Mouse (Mus musculus): ENCODE measurements around the gene Ldlrad1. TPM values are rescaled to one million over a fixed set of nuclear protein-coding genes. Genes with fewer than 3 reads are reported as not detected.

Ldlrad1 gene
- total and polyA plus RNA-seq, 3 experiments = 0.75 TPM; not detected in 2

GRCm38 (mm10) chr4:107203001-107203400 is 6.0 kb upstream of the Ldlrad1 start:
- H3K36me3 ChIP-seq (replicated peaks) = peaks cover 99% of the 10 kb centered on the region

GRCm38 (mm10) chr4:107207016-107207415 is 2.0 kb upstream of the Ldlrad1 start:
- no peak overlapping the region for H3K4me3 ChIP-seq (ENCODE audit: low read depth, low read length)
- ATAC-seq (ENCODE audit: extremely low read depth, insufficient number of reproducible peaks, low FRiP score, poor library complexity, severe bottlenecking) (no peak), DNase-seq (ENCODE audit: low spot score) (no peak)

More at GRCm38 (mm10) chr4:107203001-107203400, 6.0 kb upstream of the Ldlrad1 start:
- H3K27me3 ChIP-seq (ENCODE audit: insufficient read depth, low read length) = no peaks in the 10 kb centered on the region
- DNase-seq (ENCODE audit: low spot score) (no peak), ATAC-seq (ENCODE audit: extremely low read depth, insufficient number of reproducible peaks, low FRiP score, poor library complexity, severe bottlenecking) (no peak)
- no peak overlapping the region for H3K4me3 ChIP-seq (ENCODE audit: low read depth, low read length)
- H3K4me1 ChIP-seq (ENCODE audit: insufficient read depth, low read depth, low read length) = peaks cover 14% of the 10 kb centered on the region
- TF ChIP-seq GATA2 (IDR thresholded peaks at IDR 0.05; ENCODE audit: borderline replicate concordance, low read depth, low read length) = no peak
- H3K9me3 ChIP-seq (replicated peaks) = no peaks in the 10 kb centered on the region

DNA sequence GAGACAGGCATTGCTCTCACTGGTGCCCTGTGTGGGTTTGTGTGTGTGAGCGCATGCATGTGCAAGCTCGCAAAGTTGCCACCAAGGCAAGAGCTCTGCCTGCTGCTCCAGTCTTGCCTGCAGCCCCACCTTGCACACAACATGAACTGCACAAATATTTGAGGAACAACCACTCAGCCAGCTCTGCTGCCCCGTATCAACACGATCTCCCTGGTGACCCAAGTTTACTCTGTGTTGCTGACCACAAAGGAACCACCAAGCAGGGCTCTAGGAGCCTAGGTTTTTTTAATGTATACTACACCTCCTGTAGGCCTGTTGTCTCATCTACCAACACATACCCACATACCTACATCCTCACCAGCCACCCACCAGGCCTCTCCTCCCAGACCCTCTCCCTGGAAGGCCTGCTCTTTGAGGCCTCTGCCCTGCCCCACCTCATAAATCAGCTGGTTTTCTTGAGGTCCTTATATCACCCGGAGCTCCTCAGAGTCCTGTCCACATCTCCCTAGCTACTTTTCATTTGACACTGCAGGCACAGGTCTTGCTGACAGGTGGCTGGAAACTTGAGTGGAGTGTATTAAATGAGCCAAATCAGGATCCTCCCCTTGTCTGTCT is 1.6 kb downstream of the Ldlrad1 start:
- TF ChIP-seq TAL1 (conservative IDR thresholded peaks at IDR 0.05; ENCODE audit: low read depth, low read length) = no peak
- no peak for TF ChIP-seq GATA2 (IDR thresholded peaks at IDR 0.05; ENCODE audit: borderline replicate concordance, low read depth, low read length)
- Histone ChIP-seq H3K36me3 (replicated peaks) (peaks cover 45% of the 10 kb centered on the region), H3K27me3 (ENCODE audit: insufficient read depth, low read length) (peaks cover 5% of the 10 kb centered on the region; the same call in 1 of the 2 replicates), H3K4me3 (ENCODE audit: low read depth, low read length) (peak overlapping the region; percentile 39; the same call in 1 of the 2 replicates), H3K4me1 (ENCODE audit: insufficient read depth, low read depth, low read length) (peaks cover 49% of the 10 kb centered on the region), H3K9me3 (replicated peaks) (no peaks in the 10 kb centered on the region)
- DNase-seq (ENCODE audit: low spot score) (peak; percentile 37), ATAC-seq (ENCODE audit: extremely low read depth, insufficient number of reproducible peaks, low FRiP score, poor library complexity, severe bottlenecking) (peak; percentile 60)

More at GRCm38 (mm10) chr4:107207016-107207415, 2.0 kb upstream of the Ldlrad1 start:
- no peaks in the 10 kb centered on the region for H3K9me3 ChIP-seq (replicated peaks)
- H3K27me3 ChIP-seq (ENCODE audit: insufficient read depth, low read length) = no peaks in the 10 kb centered on the region
- TF ChIP-seq CTCF (IDR thresholded peaks at IDR 0.05; ENCODE audit: low read depth, low read length) (no peak), POLR2AphosphoS5 (IDR thresholded peaks at IDR 0.05; ENCODE audit: insufficient replicate concordance, low read depth, low read length) (no peak), TAL1 (conservative IDR thresholded peaks at IDR 0.05; ENCODE audit: low read depth, low read length) (no peak), GATA2 (IDR thresholded peaks at IDR 0.05; ENCODE audit: borderline replicate concordance, low read depth, low read length) (no peak), GATA1 (IDR thresholded peaks at IDR 0.05; ENCODE audit: borderline replicate concordance, low read length) (no peak)
- peaks cover 79% of the 10 kb centered on the region for H3K36me3 ChIP-seq (replicated peaks)
- peaks cover 41% of the 10 kb centered on the region for H3K4me1 ChIP-seq (ENCODE audit: insufficient read depth, low read depth, low read length)

DNA sequence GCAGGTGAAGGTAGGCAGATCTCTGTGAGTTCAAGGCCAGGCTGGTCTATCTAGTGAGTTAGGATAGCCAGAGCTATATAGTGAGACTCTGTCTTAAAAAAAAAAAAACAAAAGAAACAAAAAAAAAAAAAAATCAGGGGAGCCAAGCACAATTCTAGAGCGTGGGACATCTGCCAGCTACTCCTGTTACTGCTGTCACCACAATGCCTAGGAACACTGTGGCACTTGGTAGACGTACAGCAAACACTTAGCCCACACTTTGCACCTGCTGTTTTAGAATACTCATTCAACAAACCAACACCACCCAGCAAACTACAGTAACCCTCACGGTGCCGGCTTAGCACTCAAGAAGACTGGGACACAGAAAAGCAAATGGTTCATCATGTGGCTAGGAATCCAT is 2.5 kb downstream of the Ldlrad1 start:
- peaks cover 40% of the 10 kb centered on the region for H3K36me3 ChIP-seq (replicated peaks)
- ATAC-seq (ENCODE audit: extremely low read depth, insufficient number of reproducible peaks, low FRiP score, poor library complexity, severe bottlenecking) = no peak
- H3K27me3 ChIP-seq (ENCODE audit: insufficient read depth, low read length) = peaks cover 5% of the 10 kb centered on the region; the same call in 1 of the 2 replicates
- H3K4me3 ChIP-seq (ENCODE audit: low read depth, low read length) = no peak overlapping the region
- peaks cover 58% of the 10 kb centered on the region for H3K4me1 ChIP-seq (ENCODE audit: insufficient read depth, low read depth, low read length)
- no peak for DNase-seq (ENCODE audit: low spot score)
- no peaks in the 10 kb centered on the region for H3K9me3 ChIP-seq (replicated peaks)
- TF ChIP-seq TAL1 (conservative IDR thresholded peaks at IDR 0.05; ENCODE audit: low read depth, low read length) (no peak), GATA1 (IDR thresholded peaks at IDR 0.05; ENCODE audit: borderline replicate concordance, low read length) (no peak), GATA2 (IDR thresholded peaks at IDR 0.05; ENCODE audit: borderline replicate concordance, low read depth, low read length) (no peak), POLR2AphosphoS5 (IDR thresholded peaks at IDR 0.05; ENCODE audit: insufficient replicate concordance, low read depth, low read length) (no peak), CTCF (IDR thresholded peaks at IDR 0.05; ENCODE audit: low read depth, low read length) (no peak)

GRCm38 (mm10) chr4:107211936-107212335 is 3.0 kb downstream of the Ldlrad1 start:
- Histone ChIP-seq H3K4me1 (ENCODE audit: insufficient read depth, low read depth, low read length) (peaks cover 63% of the 10 kb centered on the region), H3K36me3 (replicated peaks) (peaks cover 36% of the 10 kb centered on the region), H3K4me3 (ENCODE audit: low read depth, low read length) (no peak overlapping the region), H3K27me3 (ENCODE audit: insufficient read depth, low read length) (peaks cover 5% of the 10 kb centered on the region; the same call in 1 of the 2 replicates), H3K9me3 (replicated peaks) (no peaks in the 10 kb centered on the region)
- ATAC-seq (ENCODE audit: extremely low read depth, insufficient number of reproducible peaks, low FRiP score, poor library complexity, severe bottlenecking) (no peak), DNase-seq (ENCODE audit: low spot score) (no peak)
- TF ChIP-seq CTCF (IDR thresholded peaks at IDR 0.05; ENCODE audit: low read depth, low read length) (no peak), TAL1 (conservative IDR thresholded peaks at IDR 0.05; ENCODE audit: low read depth, low read length) (no peak), GATA2 (IDR thresholded peaks at IDR 0.05; ENCODE audit: borderline replicate concordance, low read depth, low read length) (no peak), GATA1 (IDR thresholded peaks at IDR 0.05; ENCODE audit: borderline replicate concordance, low read length) (no peak), POLR2AphosphoS5 (IDR thresholded peaks at IDR 0.05; ENCODE audit: insufficient replicate concordance, low read depth, low read length) (no peak)

- TF ChIP-seq GATA1 (IDR thresholded peaks at IDR 0.05; ENCODE audit: borderline replicate concordance, low read length) (no peak), TAL1 (conservative IDR thresholded peaks at IDR 0.05; ENCODE audit: low read depth, low read length) (no peak), GATA2 (IDR thresholded peaks at IDR 0.05; ENCODE audit: borderline replicate concordance, low read depth, low read length) (no peak)
- peaks cover 21% of the 10 kb centered on the region for H3K36me3 ChIP-seq (replicated peaks)
- no peak for DNase-seq (ENCODE audit: low spot score)
- ATAC-seq (ENCODE audit: extremely low read depth, insufficient number of reproducible peaks, low FRiP score, poor library complexity, severe bottlenecking) = no peak
- peaks cover 78% of the 10 kb centered on the region for H3K4me1 ChIP-seq (ENCODE audit: insufficient read depth, low read depth, low read length)
- no peaks in the 10 kb centered on the region for H3K9me3 ChIP-seq (replicated peaks)
- peaks cover 5% of the 10 kb centered on the region; the same call in 1 of the 2 replicates for H3K27me3 ChIP-seq (ENCODE audit: insufficient read depth, low read length)
- no peak overlapping the region for H3K4me3 ChIP-seq (ENCODE audit: low read depth, low read length)
Measured at GRCm38 (mm10) chr4:107213279-107214011, 4.5 kb downstream of the Ldlrad1 start.

All from G1E (cell line).